Mouse (Mus musculus): ENCODE measurements at regions not wholly inside any gene's neighbourhood (a gene's known extent, or its start where the extent isn't known, plus 50 kb on each side); places are given as distances from the start of the nearest gene placed in this dataset.

GRCm38 (mm10) chr19:50766171-50766570 lies 87.7 kb upstream of the Sorcs1 start:
- peak; percentile 40 to 63 for DNase-seq

All from cerebellum, postnatal 10 days (tissue).